Mouse (Mus musculus) bone marrow macrophage, adult 2 months (primary cell): Measurements from ENCODE around the gene Iglon5. TPM values are rescaled to one million over a fixed set of nuclear protein-coding genes. Genes with fewer than 3 reads are reported as not detected.

Source experiments
- H3K27ac ChIP-seq: 2 replicates; pipeline ENCODE4 v1.5.1; 2012; ENCODE audit warnings: low read depth, low read length; ENCODE audit not compliant: insufficient read depth
- H3K4me1 ChIP-seq: 2 replicates; pipeline ENCODE4 v1.6.1; 2012; ENCODE audit warnings: low read length; ENCODE audit not compliant: control insufficient read depth, insufficient read depth
- H3K4me3 ChIP-seq: 2 replicates; pipeline ENCODE4 v1.5.1; 2012; ENCODE audit warnings: mild to moderate bottlenecking, low read length, moderate library complexity; ENCODE audit not compliant: insufficient read depth
- CTCF ChIP-seq: IDR thresholded peaks from 2 replicates; pipeline ENCODE4 v1.5.1; 2012; ENCODE audit warnings: low read depth, mild to moderate bottlenecking, low read length, moderate library complexity
- POLR2A ChIP-seq: IDR thresholded peaks from 2 replicates; pipeline ENCODE4 v1.6.1; 2012; ENCODE audit warnings: mild to moderate bottlenecking, low read depth, low read length, borderline replicate concordance
- polyA plus RNA-seq: library from polyadenylated mRNA; stranded (reverse); fragments of >200 nt; gene quantifications from 2 replicates; pipeline ENCODE4 v1.2.4, GENCODE M21; 2012; ENCODE audit not compliant: missing spikeins, insufficient read depth, insufficient read length

The Iglon5 gene
- polyA plus RNA-seq, 1 experiment, result not detected

DNA sequence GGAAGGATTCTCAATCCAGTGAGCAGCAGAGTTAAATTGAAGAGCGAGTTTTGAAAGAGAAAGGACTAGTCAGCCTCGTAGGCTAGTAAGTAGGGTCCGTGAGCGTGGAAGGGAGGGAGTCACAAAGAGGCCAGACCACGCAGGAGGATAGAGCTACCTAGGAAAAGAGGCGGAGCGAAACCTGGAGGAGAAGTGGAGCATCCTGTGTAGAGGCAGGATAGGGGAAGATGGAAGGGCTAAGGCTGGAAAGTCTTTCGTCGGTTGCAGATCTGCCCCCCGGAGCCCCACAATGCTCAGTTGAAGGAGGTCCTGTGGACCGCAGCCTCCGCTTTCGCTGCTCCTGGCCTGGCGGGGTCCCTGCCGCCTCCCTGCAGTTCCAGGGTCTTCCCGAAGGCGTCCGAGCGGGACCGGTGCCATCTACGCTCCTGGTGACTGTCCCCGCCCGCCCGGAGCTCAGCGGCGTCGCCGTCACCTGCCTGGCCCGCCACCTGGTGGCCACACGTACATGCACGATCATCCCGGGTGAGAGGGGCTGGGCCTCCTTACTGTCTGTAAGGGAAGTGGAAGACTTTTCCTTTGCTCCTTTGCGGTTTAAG is 23.7 kb downstream of the Iglon5 start:
- H3K27ac ChIP-seq, result no peak overlapping the region
- no peaks in the 10 kb centered on the region for H3K4me1 ChIP-seq
- no peak for TF ChIP-seq POLR2A
- TF ChIP-seq CTCF, result peak; percentile 69
- peak overlapping the region; percentile 71 for H3K4me3 ChIP-seq

DNA sequence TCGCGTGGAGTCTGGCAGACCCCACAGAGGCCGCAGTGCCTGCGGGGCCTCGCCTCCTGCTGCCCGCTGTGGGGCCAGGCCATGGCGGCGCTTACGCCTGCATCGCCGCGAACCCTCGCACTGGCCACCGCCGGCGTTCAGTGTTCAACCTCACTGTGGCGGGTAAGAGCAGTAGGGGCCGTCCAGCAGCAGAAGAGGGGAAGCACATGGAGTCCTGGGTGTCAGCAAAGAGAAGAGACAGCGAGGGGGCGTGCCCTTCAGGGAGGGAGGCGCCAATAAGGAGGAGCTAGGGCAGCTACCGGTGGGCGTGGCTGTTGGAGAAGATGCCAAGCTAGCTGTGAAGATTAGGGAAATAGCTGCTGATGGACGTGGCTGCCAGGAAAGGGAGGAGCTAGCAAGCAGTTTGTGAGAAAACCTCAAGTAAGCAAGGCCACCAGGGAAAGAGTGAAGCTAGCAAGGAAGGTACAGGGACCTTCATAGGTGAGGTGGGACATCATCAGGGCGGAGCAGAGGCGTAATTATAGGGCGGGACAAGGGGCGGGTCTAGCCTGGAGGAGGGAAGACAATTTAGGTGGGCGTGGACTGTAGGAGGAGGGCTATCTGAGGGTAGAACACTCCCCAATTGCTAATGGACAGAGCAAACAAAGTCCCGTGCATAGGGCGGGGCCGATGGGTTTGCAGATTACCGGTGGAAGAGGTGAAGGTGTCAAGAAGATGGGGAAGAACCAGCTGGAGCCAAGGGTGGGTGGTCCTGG is 24.4 kb downstream of the Iglon5 start:
- peak overlapping the region; percentile 11; the same call in 1 of the 2 replicates for H3K27ac ChIP-seq
- peak overlapping the region; percentile 71 for H3K4me3 ChIP-seq
- TF ChIP-seq CTCF (no peak; the same call in 1 of the 2 replicates), POLR2A (no peak)

DNA sequence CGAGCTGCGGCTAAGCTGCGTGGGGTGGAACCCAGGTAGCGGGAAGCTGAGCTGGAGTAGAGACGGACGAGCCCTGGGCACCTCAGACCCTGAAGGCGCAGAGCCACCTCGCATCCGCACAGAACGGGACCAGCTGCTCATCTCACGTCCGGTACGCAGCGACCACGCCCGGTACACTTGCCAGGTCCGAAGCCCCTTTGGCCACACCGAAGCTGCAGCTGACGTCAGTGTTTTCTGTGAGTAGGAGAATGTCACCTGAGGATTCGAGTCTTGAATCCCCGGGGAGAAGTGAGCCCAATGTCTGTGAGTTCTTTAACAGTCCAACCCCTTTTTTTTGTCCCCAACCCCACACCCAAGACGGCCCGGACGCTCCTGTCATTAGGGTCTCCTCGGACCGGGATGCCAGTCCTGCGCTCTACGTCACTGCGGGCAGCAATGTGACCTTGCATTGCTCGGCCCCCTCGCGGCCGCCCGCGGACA is 25.0 kb downstream of the Iglon5 start:
- TF ChIP-seq POLR2A, result no peak
- TF ChIP-seq CTCF, result no peak; the same call in none of the 2 replicates
- Histone ChIP-seq H3K4me1 (no peaks in the 10 kb centered on the region), H3K4me3 (peak overlapping the region; percentile 71), H3K27ac (no peak overlapping the region)

More for the DNA sequence above, 24.4 kb downstream of the Iglon5 start:
- no peaks in the 10 kb centered on the region for H3K4me1 ChIP-seq

DNA sequence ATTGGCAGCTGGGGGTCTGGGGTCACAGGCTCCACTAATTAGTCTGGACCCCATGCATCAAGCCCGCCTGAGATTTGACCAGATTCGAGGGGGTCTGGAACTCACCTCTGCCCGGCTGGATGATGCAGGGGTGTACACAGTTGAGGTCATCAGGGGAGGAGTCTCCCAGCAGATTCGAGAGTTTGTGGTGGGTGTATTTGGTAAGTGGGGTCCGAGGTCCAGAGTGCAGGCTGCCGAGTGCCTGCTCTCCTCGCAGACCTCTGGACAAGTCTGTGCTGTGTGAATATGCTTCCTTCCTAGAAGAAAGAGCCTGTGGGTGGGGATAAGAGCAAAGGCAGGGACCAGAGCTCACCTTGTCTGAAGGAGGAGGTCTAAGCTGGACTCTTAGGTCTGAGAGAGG is 25.9 kb downstream of the Iglon5 start:
- TF ChIP-seq CTCF (no peak), POLR2A (no peak)
- Histone ChIP-seq H3K4me3 (no peak overlapping the region), H3K4me1 (no peaks in the 10 kb centered on the region), H3K27ac (no peak overlapping the region)

DNA sequence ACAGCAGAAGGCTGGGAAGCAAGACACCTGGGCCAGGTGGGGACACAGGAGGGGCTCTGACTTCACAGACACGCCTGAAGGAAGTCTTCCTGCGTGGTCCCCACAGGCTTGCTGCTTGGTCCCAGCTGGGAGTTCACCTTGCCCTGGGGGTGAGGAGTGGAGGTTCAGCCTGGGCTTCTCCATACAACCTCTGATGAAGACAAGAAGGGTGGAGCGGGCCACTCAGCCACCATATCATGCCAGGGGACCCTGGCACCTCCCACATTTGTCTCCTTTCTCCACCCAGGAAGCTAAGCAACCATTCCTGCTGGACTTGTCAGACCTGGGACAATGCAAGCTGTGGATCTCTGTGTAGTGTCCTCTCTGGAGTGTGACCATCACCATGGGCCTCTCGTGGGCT is 27.0 kb downstream of the Iglon5 start, which contains the start of gene Vsig10l:
TSS of gene Vsig10l (plus strand) at position 301 of the 400 bp plus-strand sequence.
- H3K4me3 ChIP-seq, result no peak within 1 kb of the TSS
- TF ChIP-seq POLR2A (no peak), CTCF (no peak)
- H3K4me1 ChIP-seq, result no peaks in the 10 kb centered on the region
- H3K27ac ChIP-seq, result no peak within 1 kb of the TSS

DNA sequence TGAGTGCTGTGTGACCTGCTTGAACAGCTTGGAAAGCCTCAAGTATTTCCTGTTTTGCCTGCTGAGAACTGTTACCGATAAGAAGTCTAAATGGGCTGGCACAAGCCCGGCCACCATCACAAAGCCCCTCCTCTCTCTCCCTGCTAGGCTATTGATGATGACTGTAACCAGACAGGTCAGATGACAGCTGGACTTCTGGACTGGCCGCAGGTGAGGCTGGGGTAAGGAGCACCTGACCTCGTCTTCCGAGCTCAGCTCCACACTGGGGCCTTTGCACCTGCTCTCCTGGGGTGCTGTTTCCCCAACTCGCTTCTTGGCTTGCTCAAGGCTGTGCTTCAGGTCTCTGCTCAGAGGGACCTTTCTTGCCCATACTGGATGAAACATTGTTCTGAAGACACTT is 35.5 kb downstream of the Iglon5 start:
- TF ChIP-seq CTCF (no peak), POLR2A (no peak)
- no peaks in the 10 kb centered on the region for H3K4me1 ChIP-seq
- no peak overlapping the region for H3K4me3 ChIP-seq
- no peak overlapping the region for H3K27ac ChIP-seq

DNA sequence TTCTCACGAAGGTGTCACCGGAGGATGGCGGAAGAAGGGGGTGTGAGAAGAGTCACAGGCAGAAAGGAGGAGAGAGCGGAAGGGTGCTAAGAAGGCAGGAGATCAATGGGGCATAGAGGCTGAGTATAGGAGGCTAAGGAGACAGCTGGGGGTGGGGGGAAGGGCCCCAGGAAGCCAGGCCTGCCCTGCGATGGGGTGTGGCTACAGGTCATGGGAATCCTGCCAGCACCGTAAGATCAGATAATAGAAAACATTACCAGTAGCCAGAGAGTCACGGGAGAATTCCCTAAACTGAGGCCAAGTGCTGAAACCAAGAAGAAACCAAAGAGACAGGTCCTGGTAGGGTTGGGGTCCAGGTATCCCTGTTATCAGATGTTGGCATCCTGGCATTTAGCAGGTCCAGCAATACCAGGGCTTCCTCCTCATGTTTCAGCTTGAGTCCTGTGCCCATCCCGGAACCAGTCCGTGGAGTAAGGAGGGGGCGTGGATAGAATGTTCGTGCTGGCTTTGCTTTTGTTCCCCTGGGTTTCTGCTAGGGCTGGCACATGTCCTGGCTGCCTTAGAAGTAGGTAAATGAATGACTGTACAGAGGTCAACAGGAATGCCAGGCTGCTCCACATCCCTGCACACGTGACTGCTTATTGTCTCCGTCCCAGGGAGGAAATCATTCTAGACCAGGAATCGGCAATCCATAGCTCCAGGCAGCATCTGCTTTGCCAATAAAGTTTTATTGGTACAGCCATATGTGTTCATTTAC is 36.1 kb downstream of the Iglon5 start:
- Histone ChIP-seq H3K27ac (no peak overlapping the region), H3K4me1 (no peaks in the 10 kb centered on the region)

DNA sequence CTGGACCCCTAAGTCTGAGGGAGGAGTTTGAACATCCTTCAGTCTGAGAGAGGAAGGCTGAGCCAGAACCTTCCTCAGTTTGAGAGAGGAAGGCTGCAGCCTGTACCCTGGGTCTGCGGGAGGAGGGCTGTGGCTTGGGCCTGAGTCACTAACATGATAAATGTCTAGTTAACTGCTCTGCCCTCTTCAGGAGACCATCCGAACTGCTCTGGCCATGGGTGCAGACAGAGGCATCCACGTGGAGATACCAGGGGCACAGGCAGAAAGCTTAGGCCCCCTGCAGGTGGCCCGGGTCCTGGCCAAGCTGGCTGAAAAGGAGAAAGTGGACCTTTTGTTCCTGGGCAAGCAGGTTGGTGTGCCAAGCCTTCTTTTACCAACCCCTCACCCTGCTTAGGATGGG is 37.3 kb downstream of the Iglon5 start:
- Histone ChIP-seq H3K4me3 (no peak overlapping the region), H3K27ac (no peak overlapping the region), H3K4me1 (peaks cover 2% of the 10 kb centered on the region; the same call in 1 of the 2 replicates)
- TF ChIP-seq POLR2A (no peak), CTCF (no peak)

More for the DNA sequence above, 36.1 kb downstream of the Iglon5 start:
- TF ChIP-seq CTCF (no peak), POLR2A (no peak)
- no peak overlapping the region for H3K4me3 ChIP-seq

DNA sequence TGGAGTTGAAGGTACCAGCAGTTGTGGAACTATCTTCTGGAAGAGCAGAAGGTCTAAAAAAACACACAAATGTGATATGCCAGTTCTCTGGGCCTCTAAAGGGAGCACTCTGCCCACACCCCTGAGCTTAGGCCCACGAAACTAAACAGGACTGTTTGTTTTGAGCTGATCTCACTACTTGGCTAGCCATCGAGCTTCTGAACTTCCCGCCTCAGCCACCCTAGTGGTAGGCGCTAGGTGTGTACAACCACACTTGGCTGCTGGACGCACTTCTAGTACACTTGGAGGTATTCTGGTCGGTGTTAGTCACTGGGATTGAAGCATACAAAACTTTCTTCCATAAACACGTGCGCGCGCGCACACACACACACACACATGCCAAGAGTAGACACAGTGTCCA is 38.1 kb downstream of the Iglon5 start:
- Histone ChIP-seq H3K4me3 (no peak overlapping the region), H3K4me1 (peaks cover 5% of the 10 kb centered on the region), H3K27ac (no peak overlapping the region)
- TF ChIP-seq CTCF, result no peak
- TF ChIP-seq POLR2A, result no peak
